Mouse (Mus musculus) liver, embryonic 12.5 days (tissue): ENCODE data around the gene Gm49384. TPM values are rescaled to one million over a fixed set of nuclear protein-coding genes. Genes with fewer than 3 reads are reported as not detected.

Experiments
- ATAC-seq: fragments of 200-750 bp; cut with Nextera tagmentation; 2 replicates; pipeline ENCODE4 v1.8.0; 2017; ENCODE audit warnings: moderate number of reproducible peaks, mild to moderate bottlenecking, moderate library complexity
- H3K27ac ChIP-seq: fragments of 300-500 bp; sonication (generic); 2 replicates; pipeline ENCODE4 v1.5.1; 2016; ENCODE audit warnings: mild to moderate bottlenecking
- H3K27me3 ChIP-seq: fragments of 300-500 bp; sonication (generic); replicated peaks from 2 replicates; pipeline ENCODE4 v1.6.1; 2016; ENCODE audit warnings: mild to moderate bottlenecking, moderate library complexity
- H3K36me3 ChIP-seq: fragments of 300-500 bp; sonication (generic); 2 replicates; pipeline ENCODE4 v1.6.1; 2016; ENCODE audit warnings: mild to moderate bottlenecking, moderate library complexity
- H3K4me1 ChIP-seq: fragments of 300-500 bp; sonication (generic); 2 replicates; pipeline ENCODE4 v1.6.1; 2016
- H3K4me2 ChIP-seq: fragments of 300-500 bp; sonication (generic); 2 replicates; pipeline ENCODE4 v1.6.1; 2016; ENCODE audit warnings: mild to moderate bottlenecking, moderate library complexity
- H3K4me3 ChIP-seq: fragments of 300-500 bp; sonication (generic); 2 replicates; pipeline ENCODE4 v1.5.1; 2016; ENCODE audit warnings: mild to moderate bottlenecking, moderate library complexity
- H3K9ac ChIP-seq: fragments of 300-500 bp; sonication (generic); 2 replicates; pipeline ENCODE4 v1.6.1; 2016; ENCODE audit warnings: mild to moderate bottlenecking, moderate library complexity
- H3K9me3 ChIP-seq: fragments of 300-500 bp; sonication (generic); replicated peaks from 2 replicates; pipeline ENCODE4 v1.6.1; 2016; ENCODE audit warnings: mild to moderate bottlenecking, moderate library complexity
- WGBS: fragments of 180-500 bp; shearing (Covaris S2); methylation state at CpG from one replicate; pipeline ENCODE4 v1.1.7; 2016; ENCODE audit not compliant: insufficient replicate concordance; 5-methylcytosine and 5-hydroxymethylcytosine counted together
- polyA plus RNA-seq: library from polyadenylated mRNA; unstranded; fragments of >200 nt; fragmentation: Nextera tagmentation; extraction: Ambion mirVana; gene quantifications from 2 replicates; pipeline ENCODE4 v1.2.1, GENCODE M21; 2016

The Gm49384 gene
- polyA plus RNA-seq, 1 experiment from 2014 or later: 29.3 TPM

DNA sequence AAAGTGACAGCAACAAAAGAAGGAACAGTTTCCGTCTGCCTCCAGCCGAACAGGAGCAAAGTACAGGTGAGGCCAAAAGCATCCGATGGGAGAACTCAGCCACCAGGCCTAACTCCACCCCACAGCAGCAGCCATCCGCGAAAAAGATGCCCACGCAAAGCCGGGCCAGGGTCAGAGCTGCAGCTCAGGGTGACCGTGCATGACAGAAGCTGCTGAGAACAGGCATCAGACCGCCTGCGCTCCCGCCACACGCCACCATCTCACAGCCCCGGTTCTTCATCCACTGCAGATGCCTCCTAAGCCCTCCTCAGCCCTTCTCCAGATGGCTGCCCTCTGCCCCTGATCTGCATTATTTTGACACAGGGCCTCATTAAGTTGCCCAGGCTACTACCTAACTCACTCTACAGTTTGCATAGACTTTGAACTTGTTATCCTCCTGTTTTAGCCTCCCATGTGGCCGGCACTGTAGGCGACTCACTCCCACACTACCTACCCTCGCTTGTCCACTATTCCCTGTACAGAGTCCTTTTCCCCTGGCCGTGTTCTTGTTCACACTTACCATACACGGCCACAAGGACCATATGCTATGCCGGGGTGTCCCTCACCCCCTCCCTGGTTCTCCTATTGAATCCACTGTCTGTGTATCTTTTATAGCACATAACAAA is 16.7 kb upstream of the Gm49384 start:
- no peaks in the 10 kb centered on the region for H3K27me3 ChIP-seq
- peak; percentile 42; the same call in 1 of the 2 replicates for ATAC-seq
- WGBS: 88% methylated on average over 19 of the region's 19 CpGs

DNA sequence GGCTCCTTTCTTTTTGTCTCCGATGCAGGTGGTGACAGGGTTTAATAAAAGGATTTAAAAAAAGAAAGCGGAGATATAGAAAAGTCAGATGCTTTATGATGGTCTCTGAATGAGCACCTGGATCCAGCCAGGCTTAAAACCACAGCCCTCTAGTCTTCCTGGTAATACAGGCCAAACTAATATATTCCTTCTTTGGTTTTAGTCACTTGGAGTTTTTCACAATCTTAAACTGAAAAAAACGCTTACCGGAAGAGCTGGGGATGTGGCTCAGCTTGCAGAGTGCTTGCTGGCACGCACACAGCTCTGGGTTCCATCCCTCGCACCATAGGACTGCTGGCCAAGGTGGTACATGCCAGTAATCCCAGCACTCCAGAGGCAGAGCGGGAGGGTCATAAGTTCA is 12.5 kb upstream of the Gm49384 start:
- Histone ChIP-seq H3K9me3 (no peaks in the 10 kb centered on the region), H3K4me2 (no peak overlapping the region), H3K36me3 (peaks cover 100% of the 10 kb centered on the region), H3K4me3 (no peak overlapping the region), H3K9ac (no peak overlapping the region), H3K27me3 (no peaks in the 10 kb centered on the region), H3K4me1 (peaks cover 8% of the 10 kb centered on the region; the same call in 1 of the 2 replicates), H3K27ac (no peak overlapping the region)
- WGBS: 91% methylated on average over 7 of the region's 7 CpGs
- ATAC-seq: no peak

More for the DNA sequence above, 16.7 kb upstream of the Gm49384 start:
- Histone ChIP-seq H3K4me3 (no peak overlapping the region), H3K4me2 (no peak overlapping the region), H3K4me1 (peaks cover 11% of the 10 kb centered on the region; the same call in 1 of the 2 replicates), H3K9me3 (no peaks in the 10 kb centered on the region), H3K27ac (0 out of 2 replicates have a peak overlapping the region, but pooled peaks have one; percentile 8), H3K36me3 (peaks cover 90% of the 10 kb centered on the region), H3K9ac (no peak overlapping the region)

GRCm38 (mm10) chr12:69215000-69215785 is 11.1 kb upstream of the Gm49384 start:
- Histone ChIP-seq H3K36me3 (peaks cover 100% of the 10 kb centered on the region), H3K4me3 (no peak overlapping the region), H3K4me2 (no peak overlapping the region), H3K4me1 (no peaks in the 10 kb centered on the region), H3K27me3 (no peaks in the 10 kb centered on the region), H3K9ac (no peak overlapping the region), H3K27ac (no peak overlapping the region), H3K9me3 (no peaks in the 10 kb centered on the region)
- 83% methylated on average over 3 of the region's 3 CpGs for WGBS
- no peak for ATAC-seq

GRCm38 (mm10) chr12:69214393-69214792 is 10.3 kb upstream of the Gm49384 start:
- Histone ChIP-seq H3K4me1 (no peaks in the 10 kb centered on the region), H3K4me2 (no peak overlapping the region), H3K27me3 (no peaks in the 10 kb centered on the region), H3K36me3 (peaks cover 100% of the 10 kb centered on the region), H3K9me3 (no peaks in the 10 kb centered on the region), H3K9ac (no peak overlapping the region), H3K27ac (no peak overlapping the region), H3K4me3 (no peak overlapping the region)
- WGBS: 67% methylated on average over 7 of the region's 7 CpGs
- ATAC-seq: no peak

DNA sequence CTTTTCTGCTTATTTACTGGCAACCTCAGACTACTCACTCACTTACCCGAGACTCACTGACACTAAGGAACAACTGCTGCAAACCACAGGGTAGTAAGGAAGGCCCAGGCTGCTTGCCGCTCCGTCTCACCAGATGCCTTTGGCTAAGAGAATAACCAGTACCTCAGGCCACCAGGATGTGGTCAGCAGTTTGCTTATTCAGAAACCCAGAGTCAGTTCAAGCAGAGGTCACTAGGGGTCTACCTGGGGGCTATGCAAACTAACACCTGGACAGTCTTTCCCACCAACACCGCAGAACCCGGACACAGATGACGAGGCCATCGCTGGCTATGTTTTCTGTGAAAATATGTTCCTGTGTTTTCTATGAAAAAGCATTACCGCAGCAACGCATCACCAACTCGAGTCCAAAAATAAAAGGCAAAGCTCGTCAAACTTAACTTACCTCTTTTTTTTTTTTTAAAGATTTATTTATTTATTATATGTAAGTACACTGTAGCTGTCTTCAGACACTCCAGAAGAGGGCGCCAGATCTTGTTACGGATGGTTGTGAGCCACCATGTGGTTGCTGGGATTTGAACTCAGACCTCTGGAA is 9.2 kb upstream of the Gm49384 start:
- WGBS: 88% methylated on average over 13 of the region's 13 CpGs
- no peaks in the 10 kb centered on the region for H3K9me3 ChIP-seq
- H3K27me3 ChIP-seq: no peaks in the 10 kb centered on the region
- H3K4me1 ChIP-seq: no peaks in the 10 kb centered on the region
- ATAC-seq: no peak
- H3K27ac ChIP-seq: no peak overlapping the region
- no peak overlapping the region for H3K9ac ChIP-seq
- H3K4me2 ChIP-seq: no peak overlapping the region
- peaks cover 98% of the 10 kb centered on the region for H3K36me3 ChIP-seq
- no peak overlapping the region for H3K4me3 ChIP-seq

DNA sequence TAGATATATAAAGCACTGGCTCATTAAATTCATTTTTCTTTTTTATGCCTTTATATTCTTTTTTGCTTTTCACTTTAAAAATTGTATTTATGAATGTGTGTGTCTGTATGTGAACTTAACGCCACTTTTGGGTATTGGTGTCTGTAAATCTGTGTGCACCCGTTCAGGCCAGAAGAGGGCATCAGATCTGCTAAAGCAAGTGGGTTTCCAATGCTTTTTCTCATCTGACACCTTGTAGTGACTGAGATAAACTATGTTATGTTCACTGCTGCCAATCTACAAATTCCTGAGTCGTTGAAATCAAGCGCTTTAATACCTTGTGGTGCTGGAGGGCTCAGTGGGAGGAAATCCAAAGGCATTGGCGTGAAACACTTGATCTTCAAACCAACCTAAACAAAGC is 7.0 kb upstream of the Gm49384 start:
- no peaks in the 10 kb centered on the region for H3K4me1 ChIP-seq
- H3K9me3 ChIP-seq: no peaks in the 10 kb centered on the region
- no peak overlapping the region for H3K27ac ChIP-seq
- H3K4me3 ChIP-seq: no peak overlapping the region
- 82% methylated on average over 5 of the region's 5 CpGs for WGBS
- peaks cover 98% of the 10 kb centered on the region for H3K36me3 ChIP-seq
- H3K27me3 ChIP-seq: no peaks in the 10 kb centered on the region
- ATAC-seq: no peak
- no peak overlapping the region for H3K9ac ChIP-seq
- H3K4me2 ChIP-seq: no peak overlapping the region

- no peak overlapping the region for H3K4me2 ChIP-seq
- H3K4me1 ChIP-seq: no peaks in the 10 kb centered on the region
- no peak overlapping the region for H3K4me3 ChIP-seq
- H3K9me3 ChIP-seq: no peaks in the 10 kb centered on the region
- H3K9ac ChIP-seq: no peak overlapping the region
- no peak overlapping the region for H3K27ac ChIP-seq
- no peaks in the 10 kb centered on the region for H3K27me3 ChIP-seq
- WGBS: 90% methylated on average over 18 of the region's 18 CpGs
- peaks cover 97% of the 10 kb centered on the region for H3K36me3 ChIP-seq
- ATAC-seq: no peak
These were observed 6.3 kb upstream of the Gm49384 start for GRCm38 (mm10) chr12:69210056-69210979.

DNA sequence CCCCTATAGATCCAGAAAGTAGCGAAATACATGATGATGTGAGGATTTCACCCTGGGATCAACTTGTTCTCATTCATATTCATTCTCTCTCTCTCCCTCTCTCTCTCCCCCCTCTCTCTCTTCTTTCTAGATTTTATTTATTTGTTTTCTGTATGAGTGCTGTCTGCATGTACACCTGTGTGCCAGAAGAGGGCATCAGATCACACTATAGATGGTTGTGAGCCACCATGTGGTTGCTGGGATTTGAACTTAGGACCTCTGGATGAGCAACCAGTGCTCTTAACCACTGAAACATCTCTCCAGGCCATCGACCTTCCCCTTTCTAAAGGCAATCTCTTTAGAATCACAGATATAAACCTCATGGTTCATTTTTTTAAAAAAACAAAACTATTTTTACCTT is 4.5 kb upstream of the Gm49384 start:
- Histone ChIP-seq H3K36me3 (peaks cover 92% of the 10 kb centered on the region), H3K9ac (no peak overlapping the region), H3K27me3 (no peaks in the 10 kb centered on the region), H3K4me2 (no peak overlapping the region), H3K4me3 (no peak overlapping the region), H3K27ac (no peak overlapping the region), H3K9me3 (no peaks in the 10 kb centered on the region), H3K4me1 (no peaks in the 10 kb centered on the region)
- ATAC-seq: no peak
- 75% methylated on average over 2 of the region's 2 CpGs for WGBS

DNA sequence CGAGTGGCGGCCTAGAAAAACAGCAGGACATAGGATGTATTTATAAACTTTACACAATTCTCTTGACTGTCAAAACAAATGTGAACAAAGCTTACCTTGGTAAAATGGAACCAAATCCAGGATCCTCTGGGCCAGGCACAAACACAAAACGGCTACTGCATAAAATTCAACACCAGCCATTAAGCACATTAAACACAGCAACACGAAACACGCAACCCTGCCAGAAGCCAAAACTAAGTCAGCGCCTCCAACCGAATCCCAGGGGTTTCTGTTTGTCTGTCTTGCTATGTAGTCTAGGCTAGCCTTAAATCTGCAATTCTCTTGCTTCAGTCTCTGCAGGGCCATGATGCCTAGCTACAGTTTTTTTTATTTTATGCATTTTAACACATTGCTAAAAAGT is 3.9 kb upstream of the Gm49384 start:
- no peaks in the 10 kb centered on the region for H3K9me3 ChIP-seq
- 94% methylated on average over 7 of the region's 7 CpGs for WGBS
- H3K36me3 ChIP-seq: peaks cover 92% of the 10 kb centered on the region
- H3K4me1 ChIP-seq: no peaks in the 10 kb centered on the region
- no peak for ATAC-seq
- no peak overlapping the region for H3K4me3 ChIP-seq
- no peak overlapping the region for H3K27ac ChIP-seq
- no peak overlapping the region for H3K9ac ChIP-seq
- H3K4me2 ChIP-seq: no peak overlapping the region
- H3K27me3 ChIP-seq: no peaks in the 10 kb centered on the region

DNA sequence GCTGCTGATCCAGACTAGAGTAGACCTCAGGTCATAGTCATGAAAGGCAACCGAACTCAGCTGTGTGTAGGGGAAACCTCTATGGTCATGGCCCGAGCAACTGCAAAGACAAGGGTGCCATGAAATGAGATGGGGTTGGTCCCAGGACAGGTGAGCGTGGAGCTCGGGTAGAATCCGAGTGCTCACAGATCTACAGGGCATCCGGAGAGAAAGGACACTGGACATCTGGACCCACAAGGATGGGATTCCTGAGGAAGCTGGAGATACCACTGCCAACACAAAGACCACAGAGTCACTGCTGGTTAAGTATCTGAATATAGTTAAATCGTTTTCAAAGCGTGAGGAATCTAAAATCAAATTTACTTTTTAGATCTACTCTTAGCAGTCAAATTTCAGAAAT is 3.3 kb upstream of the Gm49384 start:
- Histone ChIP-seq H3K4me1 (no peaks in the 10 kb centered on the region), H3K9ac (no peak overlapping the region), H3K4me2 (no peak overlapping the region), H3K9me3 (no peaks in the 10 kb centered on the region), H3K36me3 (peaks cover 92% of the 10 kb centered on the region), H3K27me3 (no peaks in the 10 kb centered on the region), H3K27ac (no peak overlapping the region), H3K4me3 (no peak overlapping the region)
- 84% methylated on average over 8 of the region's 8 CpGs for WGBS
- no peak for ATAC-seq

- peak overlapping the region; percentile 98; the same call in 1 of the 2 replicates for H3K4me3 ChIP-seq
- no peaks in the 10 kb centered on the region for H3K9me3 ChIP-seq
- ATAC-seq: no peak
- H3K27ac ChIP-seq: no peak overlapping the region
- H3K4me2 ChIP-seq: peak overlapping the region; percentile 99
- H3K36me3 ChIP-seq: peaks cover 48% of the 10 kb centered on the region
- H3K4me1 ChIP-seq: peaks cover 36% of the 10 kb centered on the region
- H3K9ac ChIP-seq: peak overlapping the region; percentile 92; the same call in 1 of the 2 replicates
- no peaks in the 10 kb centered on the region for H3K27me3 ChIP-seq
These were observed 5.1 kb downstream of the Gm49384 start for GRCm38 (mm10) chr12:69198985-69199384.
